Mouse (Mus musculus) fibroblast of lung, adult 2 months (primary cell): Measurements from ENCODE around the gene Pik3cb.

Source experiments
- DNase-seq: peaks from one replicate; pipeline ENCODE4 v3.0.0-alpha.2; 2011; ENCODE audit warnings: low read depth

Pik3cb gene

DNA sequence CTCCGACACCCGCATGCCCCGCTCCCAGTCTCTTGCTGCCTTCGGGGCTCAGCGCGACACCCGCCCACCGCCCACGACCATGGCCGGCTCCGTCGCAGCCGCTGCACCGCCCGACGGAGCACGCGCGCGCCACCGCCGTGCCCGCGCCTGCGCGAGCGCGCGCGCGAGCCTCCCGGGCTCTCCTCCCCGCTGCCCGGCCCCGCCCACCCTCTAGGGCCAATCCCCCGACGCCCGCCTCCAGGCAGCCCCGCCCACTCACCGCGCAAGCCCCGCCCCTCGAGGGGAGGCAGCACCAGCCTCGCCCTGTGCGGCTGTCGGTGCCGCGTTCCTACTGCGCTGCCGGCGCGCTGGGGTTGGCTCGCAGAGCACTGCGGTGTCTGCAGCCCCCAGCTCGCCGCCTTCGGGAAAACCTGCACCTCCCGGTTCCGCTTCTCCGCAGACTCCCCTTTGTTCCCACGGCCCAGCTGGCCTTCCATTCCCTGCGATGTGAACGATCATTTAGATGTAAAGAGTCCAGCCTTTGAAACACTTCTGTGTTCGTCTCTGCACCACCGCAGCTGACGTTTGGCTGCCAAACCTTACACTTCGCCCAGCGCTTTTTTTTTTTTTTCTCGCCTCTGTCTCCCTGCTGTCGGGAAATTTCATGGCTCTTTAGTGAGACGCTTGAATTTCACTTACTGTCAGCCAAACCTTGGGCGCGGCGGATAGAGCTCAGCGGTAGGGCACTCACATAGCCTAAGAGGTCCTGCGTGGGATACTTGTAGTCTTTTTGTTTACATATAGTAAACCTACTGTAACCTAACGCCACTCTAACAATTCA is at the start of gene Pik3cb:
Gene Pik3cb (minus strand): TSS at position 559 of the 820 bp plus-strand sequence.
- DNase-seq = peak; percentile 60

- DNase-seq = no peak
Observed at GRCm38 (mm10) chr9:99183043-99183670, 42.7 kb upstream of the Pik3cb start.

- no peak for DNase-seq
Observed at GRCm38 (mm10) chr9:99182121-99182520, 41.7 kb upstream of the Pik3cb start.

DNA sequence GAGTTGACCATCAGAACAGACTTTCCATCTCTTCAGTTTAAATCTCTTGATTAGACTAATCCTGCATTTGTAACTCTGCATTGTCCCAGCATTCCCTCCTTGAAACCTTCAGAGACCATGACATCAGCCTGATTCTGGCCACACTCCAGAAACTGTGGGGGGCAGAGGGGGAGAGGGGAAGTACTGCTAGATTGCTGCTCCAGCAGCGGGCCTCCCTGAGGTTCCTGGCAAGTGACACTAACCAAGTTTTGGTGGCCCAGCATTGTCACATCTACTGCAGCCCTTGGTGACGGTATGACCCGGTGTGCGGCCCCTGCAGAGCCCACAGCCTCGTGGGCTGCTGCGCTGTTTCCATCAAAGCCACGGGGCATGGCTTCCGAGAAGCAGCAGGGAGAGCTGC is 39.9 kb upstream of the Pik3cb start:
- DNase-seq = no peak

GRCm38 (mm10) chr9:99178736-99179135 is 38.3 kb upstream of the Pik3cb start:
- no peak for DNase-seq

- no peak for DNase-seq
Observed at GRCm38 (mm10) chr9:99175774-99176173, 35.4 kb upstream of the Pik3cb start.

DNA sequence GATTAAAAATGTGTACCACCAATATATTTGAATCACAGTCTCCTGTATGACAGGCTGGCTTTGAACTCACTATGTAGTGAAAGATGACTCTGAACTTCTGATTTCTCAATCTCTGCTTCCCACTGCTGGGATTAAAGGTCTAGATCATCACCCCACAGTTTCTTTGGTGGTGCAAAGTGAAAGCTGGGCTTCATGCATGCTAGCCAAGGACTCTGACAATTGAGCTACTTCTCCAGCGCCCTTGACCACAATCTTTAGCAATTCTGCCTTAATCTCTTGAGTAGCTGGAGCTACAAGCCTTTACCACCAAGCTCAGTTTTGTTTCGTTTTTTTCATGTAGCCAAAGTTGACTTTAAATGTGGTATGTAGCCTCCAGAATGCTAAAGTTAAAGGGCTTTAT is 32.4 kb upstream of the Pik3cb start:
- no peak for DNase-seq

- no peak for DNase-seq
Observed at GRCm38 (mm10) chr9:99171186-99171585, 30.8 kb upstream of the Pik3cb start.

DNA sequence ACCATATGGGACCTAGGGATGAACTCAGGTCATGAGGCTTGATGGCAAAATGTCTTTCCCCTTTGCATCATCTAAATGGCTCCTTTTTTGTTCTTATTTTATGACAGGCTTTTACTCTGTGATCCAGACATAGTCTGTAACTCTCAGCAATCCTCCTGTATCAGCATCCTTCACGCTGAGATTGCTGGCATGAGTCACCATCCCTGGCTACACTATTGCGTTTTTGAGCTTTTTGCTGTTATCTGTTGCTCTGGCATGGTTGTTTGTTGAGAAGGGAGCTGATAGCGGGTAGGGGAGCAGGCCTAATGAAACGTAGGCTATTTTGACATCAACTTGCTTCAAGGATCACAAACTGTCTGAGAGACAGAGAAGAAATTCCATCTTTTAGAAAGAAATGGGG is 28.6 kb upstream of the Pik3cb start:
- no peak for DNase-seq

DNA sequence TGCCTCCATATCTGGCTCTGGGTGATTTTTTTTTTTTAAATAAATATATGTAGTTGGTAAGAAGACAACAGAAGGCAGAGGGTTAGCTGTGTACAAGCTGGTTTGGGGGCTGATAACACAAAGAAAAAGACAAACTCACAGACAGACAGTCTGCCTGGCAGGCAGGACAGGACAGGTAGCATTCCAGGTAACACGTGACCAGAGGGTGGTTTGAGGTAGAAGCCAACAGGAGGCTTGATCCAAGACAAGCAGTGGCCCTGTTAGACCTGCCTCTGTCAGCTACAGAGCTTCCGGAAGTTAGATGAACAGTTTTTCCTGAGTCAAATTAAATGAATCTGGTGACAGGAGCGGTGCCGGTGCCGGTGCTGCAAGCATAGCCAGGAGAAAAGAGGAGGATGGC is 26.5 kb upstream of the Pik3cb start:
- no peak for DNase-seq

GRCm38 (mm10) chr9:99165956-99166355 is 25.5 kb upstream of the Pik3cb start:
- DNase-seq = no peak

- DNase-seq = no peak
Observed at GRCm38 (mm10) chr9:99164664-99165226, 24.3 kb upstream of the Pik3cb start.

DNA sequence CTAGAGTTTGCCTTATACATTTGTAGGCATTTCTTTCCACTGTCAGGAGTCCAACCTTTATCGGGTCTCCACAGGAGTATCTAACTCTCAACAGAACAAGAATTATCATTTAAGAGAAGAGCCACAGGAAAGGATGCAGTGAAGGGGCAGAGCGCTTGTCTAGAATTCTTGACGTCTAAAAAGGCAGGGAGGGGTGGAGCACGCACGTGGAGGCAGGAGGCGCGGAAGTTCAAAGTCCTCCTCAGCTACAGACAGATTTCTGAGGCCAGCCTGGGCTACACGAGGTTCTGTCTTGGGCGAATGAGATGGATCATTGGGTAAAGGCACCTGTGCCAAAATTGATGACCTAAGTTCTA is 23.7 kb upstream of the Pik3cb start:
- DNase-seq = no peak

DNA sequence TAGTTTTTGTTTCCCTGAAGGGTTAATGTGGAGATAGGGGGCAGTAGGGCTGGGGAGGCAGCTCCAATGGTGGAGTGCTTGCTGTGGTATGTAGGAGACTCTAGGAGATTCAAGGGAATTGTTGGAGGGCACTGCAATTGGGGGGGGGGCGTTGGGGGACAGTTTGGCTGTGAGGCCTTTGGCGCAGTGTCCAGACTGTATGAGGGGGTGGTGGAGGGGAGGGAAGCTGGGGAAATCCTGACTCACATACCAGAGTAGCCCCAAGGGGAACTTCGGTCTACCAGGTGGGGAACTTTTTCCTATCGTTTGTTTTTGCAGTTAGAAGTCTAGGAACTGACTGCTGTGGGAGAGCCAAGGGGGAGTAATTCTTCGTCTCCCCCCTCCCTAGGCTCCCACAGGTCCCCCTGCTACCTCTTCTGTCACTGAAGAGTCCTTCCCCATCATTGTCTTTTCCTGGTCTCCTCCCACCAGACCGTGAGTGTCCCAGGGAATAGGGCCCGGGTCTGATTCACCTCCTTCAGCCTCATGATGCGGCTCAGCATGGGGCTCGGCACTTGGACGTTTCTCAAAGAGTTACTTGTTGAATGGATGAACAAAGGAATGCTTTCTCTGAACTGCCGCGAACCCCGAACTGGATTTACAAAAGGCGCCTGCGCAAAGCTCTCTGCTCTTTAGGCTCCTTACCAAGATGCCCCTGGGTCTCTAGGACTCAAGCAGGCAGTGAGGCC is 23.2 kb upstream of the Pik3cb start:
- peak; percentile 72 for DNase-seq

DNA sequence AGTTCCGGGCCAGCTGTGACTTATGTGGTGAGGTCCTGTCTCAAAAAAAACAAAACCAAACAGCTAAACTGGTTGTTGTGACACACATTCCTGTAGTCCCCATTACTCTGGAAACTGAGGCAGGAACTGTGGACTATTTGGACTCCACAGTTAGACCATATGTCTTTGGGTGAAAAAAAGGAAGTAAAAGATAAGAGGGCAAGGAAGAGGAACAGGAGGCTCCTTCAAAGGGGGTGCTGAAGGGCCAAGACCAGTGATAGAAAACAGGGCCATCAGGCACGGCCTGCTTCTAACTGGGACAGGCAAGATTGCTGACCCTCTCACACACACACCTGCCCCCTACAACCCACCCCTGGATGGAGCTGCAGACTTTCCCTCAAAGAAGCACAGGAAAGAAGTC is 22.4 kb upstream of the Pik3cb start:
- DNase-seq = no peak

DNA sequence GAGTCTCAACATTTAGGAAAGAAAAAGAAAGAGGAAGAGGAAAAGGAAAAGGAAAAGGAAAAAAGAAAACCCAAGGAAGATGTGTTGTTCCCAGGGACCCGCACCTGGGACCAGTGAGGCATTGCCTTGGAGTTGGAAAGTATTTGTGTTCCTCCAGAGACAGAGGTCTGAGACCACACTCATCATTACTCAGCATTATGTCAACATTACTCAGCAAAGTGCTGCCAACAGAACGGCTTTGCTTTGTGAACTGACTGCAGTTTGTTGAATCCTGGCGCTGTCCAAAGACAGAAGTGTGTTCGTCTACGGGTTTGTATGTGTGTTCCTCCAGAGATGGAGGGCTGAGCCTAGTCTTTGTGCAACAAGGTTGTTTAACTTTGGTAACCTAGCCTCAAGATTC is 20.4 kb upstream of the Pik3cb start:
- DNase-seq = peak; percentile 51

DNA sequence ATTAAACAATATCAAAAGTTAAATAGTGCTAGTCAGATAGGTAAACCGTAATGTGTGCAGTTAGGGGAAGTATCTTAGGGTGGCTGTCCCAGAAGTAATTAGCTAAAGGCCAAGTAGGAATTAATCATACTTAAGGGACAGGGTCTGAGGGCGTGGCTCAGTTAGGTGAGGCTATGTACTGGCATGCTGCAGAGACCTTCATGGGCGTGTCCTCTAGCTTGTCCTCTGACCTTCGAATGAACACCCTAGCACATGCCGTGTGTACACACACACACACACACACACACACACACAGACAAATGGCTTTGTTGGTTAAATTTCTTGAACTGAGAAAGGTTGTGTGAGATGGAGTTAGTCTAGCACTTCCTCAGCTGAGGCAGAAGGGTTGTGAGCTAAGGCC is 19.5 kb upstream of the Pik3cb start:
- no peak for DNase-seq

DNA sequence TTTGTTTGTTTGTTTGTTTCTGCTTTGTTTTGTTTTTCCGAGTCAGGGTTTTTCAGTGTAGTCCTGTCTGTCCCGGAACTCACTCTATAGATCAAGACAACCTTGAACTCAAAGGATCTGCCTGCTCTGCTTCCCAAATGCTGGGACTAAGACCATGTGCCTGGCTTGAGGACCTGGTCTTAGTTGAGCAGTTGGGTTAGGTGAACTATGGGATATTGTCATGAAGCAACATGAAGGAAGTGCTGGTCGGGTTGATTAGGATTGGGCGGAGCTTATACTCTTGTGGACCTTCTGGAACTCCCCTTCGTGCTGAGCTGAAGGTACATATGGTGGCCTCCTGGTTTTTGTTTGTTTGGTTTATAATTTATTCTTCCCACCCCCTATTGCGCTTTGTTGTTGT is 18.3 kb upstream of the Pik3cb start:
- no peak for DNase-seq

- DNase-seq = no peak
Observed at GRCm38 (mm10) chr9:99158203-99158632, 17.8 kb upstream of the Pik3cb start.

DNA sequence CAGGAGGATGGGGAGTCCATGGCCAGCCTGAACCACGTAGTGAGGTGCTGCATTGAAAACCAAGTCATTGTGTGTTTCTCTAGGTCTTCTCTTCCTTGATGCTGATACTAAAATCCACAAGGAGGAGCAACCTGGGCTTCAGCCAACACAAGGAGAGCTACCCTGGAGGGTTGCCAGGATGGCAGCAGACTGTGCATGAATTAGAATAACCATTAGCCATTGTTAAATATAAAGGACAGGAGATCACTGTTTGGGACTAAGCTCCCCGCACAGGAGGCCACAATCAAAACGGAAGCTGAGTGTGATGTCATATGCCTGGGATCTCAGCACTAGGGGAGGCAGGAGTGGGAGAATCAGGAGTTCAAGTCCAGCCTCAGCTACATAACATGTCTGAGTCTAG is 13.2 kb upstream of the Pik3cb start:
- no peak for DNase-seq

- no peak for DNase-seq
Observed at GRCm38 (mm10) chr9:99152699-99153490, 12.5 kb upstream of the Pik3cb start.
